Mouse (Mus musculus) stomach, embryonic 15.5 days (tissue): Measurements from ENCODE around the gene Sectm1a. TPM values are rescaled to one million over a fixed set of nuclear protein-coding genes. Genes with fewer than 3 reads are reported as not detected.
"Not testable (repeated sequence)": the region's sequence is repeated elsewhere in the genome, so short reads cannot be mapped to it uniquely, and the experiment has no call there.

ENCODE experiments used
- ATAC-seq: fragments of 200-750 bp; cut with Nextera tagmentation; 2 replicates; pipeline ENCODE4 v1.8.0; 2017; ENCODE audit warnings: low read depth, moderate number of reproducible peaks, moderate TSS enrichment; ENCODE audit not compliant: insufficient read depth, low FRiP score
- H3K27ac ChIP-seq: fragments of 300-500 bp; sonication (generic); 2 replicates; pipeline ENCODE4 v1.5.1; 2015; ENCODE audit warnings: mild to moderate bottlenecking, inconsistent platforms
- H3K27me3 ChIP-seq: fragments of 300-500 bp; sonication (generic); replicated peaks from 2 replicates; pipeline ENCODE4 v1.6.1; 2015; ENCODE audit warnings: inconsistent platforms
- H3K36me3 ChIP-seq: fragments of 300-500 bp; sonication (generic); 2 replicates; pipeline ENCODE4 v1.6.1; 2015; ENCODE audit warnings: inconsistent platforms
- H3K4me1 ChIP-seq: fragments of 300-500 bp; sonication (generic); 2 replicates; pipeline ENCODE4 v1.6.1; 2015; ENCODE audit warnings: inconsistent platforms
- H3K4me2 ChIP-seq: fragments of 300-500 bp; sonication (generic); 2 replicates; pipeline ENCODE4 v1.6.1; 2015; ENCODE audit warnings: mild to moderate bottlenecking, inconsistent platforms
- H3K4me3 ChIP-seq: fragments of 300-500 bp; sonication (generic); replicated peaks from 2 replicates; pipeline ENCODE4 v1.5.1; 2015; ENCODE audit warnings: inconsistent platforms
- H3K9ac ChIP-seq: fragments of 300-500 bp; sonication (generic); 2 replicates; pipeline ENCODE4 v1.6.1; 2015; ENCODE audit warnings: inconsistent platforms
- H3K9me3 ChIP-seq: fragments of 300-500 bp; sonication (generic); 2 replicates; pipeline ENCODE4 v1.6.1; 2016; ENCODE audit warnings: inconsistent platforms
- WGBS: fragments of 180-500 bp; shearing (Covaris S2); methylation state at CpG from one replicate; pipeline ENCODE4 v1.1.7; 2015; 5-methylcytosine and 5-hydroxymethylcytosine counted together
- polyA plus RNA-seq: library from polyadenylated mRNA; unstranded; fragments of >200 nt; fragmentation: Nextera tagmentation; extraction: Ambion mirVana; gene quantifications from 2 replicates; pipeline ENCODE4 v1.2.1, GENCODE M21; 2015

Sectm1a gene
- polyA plus RNA-seq, 1 experiment from 2014 or later, result 0.57 TPM

GRCm38 (mm10) chr11:121086296-121086695 is 5.3 kb upstream of the Sectm1a start:
- no peak overlapping the region for H3K9ac ChIP-seq
- no peak for ATAC-seq
- no peaks in the 10 kb centered on the region for H3K27me3 ChIP-seq
- no peak overlapping the region for H3K4me2 ChIP-seq
- no peak overlapping the region for H3K4me3 ChIP-seq
- H3K36me3 ChIP-seq, result no peaks in the 10 kb centered on the region
- H3K4me1 ChIP-seq, result 0 out of 2 replicates have a peak, but pooled peaks cover 4% of the 10 kb centered on the region
- no peak overlapping the region; the same call in 1 of the 2 replicates for H3K27ac ChIP-seq
- no peaks in the 10 kb centered on the region for H3K9me3 ChIP-seq
- WGBS, result 46% methylated on average over 4 of the region's 4 CpGs

GRCm38 (mm10) chr11:121085181-121085580 is 4.2 kb upstream of the Sectm1a start:
- H3K27me3 ChIP-seq, result no peaks in the 10 kb centered on the region
- no peaks in the 10 kb centered on the region for H3K36me3 ChIP-seq
- 0 out of 2 replicates have a peak overlapping the region, but pooled peaks have one; percentile 37 for H3K27ac ChIP-seq
- H3K4me2 ChIP-seq, result no peak overlapping the region
- H3K9me3 ChIP-seq, result no peaks in the 10 kb centered on the region
- H3K4me1 ChIP-seq, result 0 out of 2 replicates have a peak, but pooled peaks cover 4% of the 10 kb centered on the region
- ATAC-seq, result peak; percentile 61
- H3K4me3 ChIP-seq, result no peak overlapping the region
- no peak overlapping the region for H3K9ac ChIP-seq
- WGBS, result 42% methylated on average over 5 of the region's 5 CpGs

GRCm38 (mm10) chr11:121082857-121083500 is 2.0 kb upstream of the Sectm1a start:
- H3K27ac ChIP-seq, result no peak overlapping the region
- H3K36me3 ChIP-seq, result no peaks in the 10 kb centered on the region
- no peaks in the 10 kb centered on the region for H3K4me1 ChIP-seq
- H3K9me3 ChIP-seq, result no peaks in the 10 kb centered on the region
- ATAC-seq, result no peak
- 49% methylated on average over 6 of the region's 6 CpGs for WGBS
- H3K27me3 ChIP-seq, result no peaks in the 10 kb centered on the region
- no peak overlapping the region for H3K9ac ChIP-seq
- no peak overlapping the region for H3K4me2 ChIP-seq
- H3K4me3 ChIP-seq, result no peak overlapping the region

- Histone ChIP-seq H3K36me3 (no peaks in the 10 kb centered on the region), H3K4me2 (no peak overlapping the region), H3K4me1 (no peaks in the 10 kb centered on the region), H3K4me3 (no peak overlapping the region), H3K9me3 (no peaks in the 10 kb centered on the region), H3K27ac (no peak overlapping the region), H3K27me3 (no peaks in the 10 kb centered on the region), H3K9ac (no peak overlapping the region)
- 69% methylated on average over 3 of the region's 3 CpGs for WGBS
- ATAC-seq, result no peak
These were observed 1.2 kb upstream of the Sectm1a start for GRCm38 (mm10) chr11:121082250-121082649.

- no peak for ATAC-seq
- no peaks in the 10 kb centered on the region for H3K36me3 ChIP-seq
- WGBS, result 93% methylated on average over 8 of the region's 8 CpGs
These were observed 690 bp downstream of the Sectm1a start for GRCm38 (mm10) chr11:121080330-121080729.

GRCm38 (mm10) chr11:121075655-121076054 is 5.4 kb downstream of the Sectm1a start:
- Histone ChIP-seq H3K9me3 (no peaks in the 10 kb centered on the region), H3K27me3 (no peaks in the 10 kb centered on the region), H3K36me3 (no peaks in the 10 kb centered on the region), H3K4me2 (no peak overlapping the region), H3K9ac (no peak overlapping the region), H3K27ac (no peak overlapping the region), H3K4me3 (no peak overlapping the region), H3K4me1 (no peaks in the 10 kb centered on the region)
- ATAC-seq, result no peak
- WGBS, result 67% methylated on average over 5 of the region's 5 CpGs

More at GRCm38 (mm10) chr11:121080330-121080729, 690 bp downstream of the Sectm1a start:
- no peaks in the 10 kb centered on the region for H3K27me3 ChIP-seq
- no peak overlapping the region for H3K4me3 ChIP-seq
- H3K4me2 ChIP-seq, result no peak overlapping the region
- H3K9ac ChIP-seq, result no peak overlapping the region
- no peaks in the 10 kb centered on the region for H3K9me3 ChIP-seq
- H3K4me1 ChIP-seq, result no peaks in the 10 kb centered on the region
- H3K27ac ChIP-seq, result no peak overlapping the region

GRCm38 (mm10) chr11:121069662-121070061 is 11.4 kb downstream of the Sectm1a start:
- not testable (repeated sequence) for H3K4me2 ChIP-seq, H3K36me3 ChIP-seq, H3K4me3 ChIP-seq, H3K9me3 ChIP-seq, H3K4me1 ChIP-seq, H3K27ac ChIP-seq, H3K9ac ChIP-seq, H3K27me3 ChIP-seq, ATAC-seq
- WGBS, result 93% methylated on average over 12 of the region's 16 CpGs

GRCm38 (mm10) chr11:121067895-121068294 is 13.1 kb downstream of the Sectm1a start:
- H3K27ac ChIP-seq, result no peak overlapping the region
- H3K36me3 ChIP-seq, result no peaks in the 10 kb centered on the region
- H3K27me3 ChIP-seq, result no peaks in the 10 kb centered on the region
- H3K4me3 ChIP-seq, result no peak overlapping the region
- no peaks in the 10 kb centered on the region for H3K4me1 ChIP-seq
- 97% methylated on average over 2 of the region's 2 CpGs for WGBS
- no peaks in the 10 kb centered on the region for H3K9me3 ChIP-seq
- no peak overlapping the region for H3K4me2 ChIP-seq
- H3K9ac ChIP-seq, result no peak overlapping the region
- no peak for ATAC-seq

GRCm38 (mm10) chr11:121064197-121064596 is 16.8 kb downstream of the Sectm1a start:
- Histone ChIP-seq H3K4me2 (no peak overlapping the region), H3K27ac (no peak overlapping the region), H3K4me3 (no peak overlapping the region), H3K27me3 (no peaks in the 10 kb centered on the region), H3K9me3 (no peaks in the 10 kb centered on the region), H3K4me1 (no peaks in the 10 kb centered on the region), H3K36me3 (no peaks in the 10 kb centered on the region), H3K9ac (no peak overlapping the region)
- no peak for ATAC-seq
- 79% methylated on average over 3 of the region's 3 CpGs for WGBS

GRCm38 (mm10) chr11:121063379-121063778 is 17.6 kb downstream of the Sectm1a start, which contains the start of gene Sectm1b:
Gene Sectm1b, minus strand, starts transcription at chr11:121063569.
- H3K27ac ChIP-seq, result no peak within 1 kb of the TSS
- H3K4me3 ChIP-seq, result no peak within 1 kb of the TSS
- no peak within 1 kb of the TSS for H3K9ac ChIP-seq
- ATAC-seq, result no peak
- H3K27me3 ChIP-seq, result no peaks in the 10 kb centered on the region
- 72% methylated on average over 5 of the region's 5 CpGs for WGBS
- no peaks in the 10 kb centered on the region for H3K9me3 ChIP-seq
- H3K36me3 ChIP-seq, result no peaks in the 10 kb centered on the region
- no peak within 1 kb of the TSS for H3K4me2 ChIP-seq
- no peaks in the 10 kb centered on the region for H3K4me1 ChIP-seq

- Histone ChIP-seq H3K36me3 (no peaks in the 10 kb centered on the region), H3K4me1 (no peaks in the 10 kb centered on the region), H3K9me3 (no peaks in the 10 kb centered on the region), H3K4me2 (no peak overlapping the region), H3K27ac (peak overlapping the region; percentile 23; the same call in 1 of the 2 replicates), H3K27me3 (no peaks in the 10 kb centered on the region), H3K9ac (no peak overlapping the region), H3K4me3 (no peak overlapping the region)
- WGBS, result 36% methylated on average over 8 of the region's 8 CpGs
- no peak for ATAC-seq
These were observed 19.4 kb downstream of the Sectm1a start for GRCm38 (mm10) chr11:121061615-121062014.

- not testable (repeated sequence) for H3K4me1 ChIP-seq, ATAC-seq, H3K9me3 ChIP-seq, H3K27ac ChIP-seq, H3K36me3 ChIP-seq, H3K4me2 ChIP-seq, H3K9ac ChIP-seq, H3K27me3 ChIP-seq, H3K4me3 ChIP-seq
- 94% methylated on average over 6 of the region's 6 CpGs for WGBS
These were observed 20.5 kb downstream of the Sectm1a start for GRCm38 (mm10) chr11:121060401-121061067.
